Mouse (Mus musculus) erythroblast, embryonic 14.5 days (primary cell): Measurements from ENCODE around the gene Magt1.

Experiments used
- GATA1 ChIP-seq: IDR thresholded peaks from 2 replicates; pipeline ENCODE4 v1.6.1; 2012; ENCODE audit warnings: low read length, inconsistent platforms, mixed read lengths
- TAL1 ChIP-seq: IDR thresholded peaks from 3 replicates; pipeline ENCODE4 v1.6.1; 2012; ENCODE audit warnings: low read length, inconsistent platforms, mixed read lengths

DNA sequence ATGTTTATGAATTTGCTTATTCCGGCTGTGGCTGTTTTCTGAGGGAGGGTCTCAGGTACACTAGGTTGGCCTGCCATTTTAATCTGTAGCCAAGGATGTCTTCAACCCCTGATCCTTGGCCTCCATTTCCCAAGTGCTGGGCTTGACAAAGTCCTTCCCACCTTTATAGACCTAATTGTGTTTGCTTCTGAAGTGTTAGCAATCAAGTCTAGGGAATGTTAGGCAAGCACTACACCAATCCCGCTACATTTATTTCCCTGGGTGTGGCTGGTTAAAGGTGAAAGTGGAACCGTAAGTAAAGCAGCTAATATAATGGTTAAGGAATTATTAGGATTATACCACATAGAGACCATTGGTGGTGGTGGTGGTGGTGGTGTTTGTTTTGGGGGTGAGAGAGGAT, 5.4 kb upstream of the Magt1 start:
- TF ChIP-seq GATA1 (no peak), TAL1 (no peak)
